Mouse (Mus musculus) cortical plate, adult 2 months (tissue): ENCODE results near the gene Nipa1.

Experiments used
- CTCF ChIP-seq: fragments of 200-500 bp; IDR thresholded peaks from 2 replicates; pipeline ENCODE4 v1.5.1; 2011; ENCODE audit warnings: mild to moderate bottlenecking, control low read depth, low read length; ENCODE audit not compliant: insufficient read depth; ENCODE audit errors: extremely low read depth
- POLR2A ChIP-seq: fragments of 200-500 bp; IDR thresholded peaks from 2 replicates; pipeline ENCODE4 v1.6.1; 2011; ENCODE audit warnings: mild to moderate bottlenecking, low read length, control low read depth; ENCODE audit not compliant: insufficient read depth; ENCODE audit errors: extremely low read depth

DNA sequence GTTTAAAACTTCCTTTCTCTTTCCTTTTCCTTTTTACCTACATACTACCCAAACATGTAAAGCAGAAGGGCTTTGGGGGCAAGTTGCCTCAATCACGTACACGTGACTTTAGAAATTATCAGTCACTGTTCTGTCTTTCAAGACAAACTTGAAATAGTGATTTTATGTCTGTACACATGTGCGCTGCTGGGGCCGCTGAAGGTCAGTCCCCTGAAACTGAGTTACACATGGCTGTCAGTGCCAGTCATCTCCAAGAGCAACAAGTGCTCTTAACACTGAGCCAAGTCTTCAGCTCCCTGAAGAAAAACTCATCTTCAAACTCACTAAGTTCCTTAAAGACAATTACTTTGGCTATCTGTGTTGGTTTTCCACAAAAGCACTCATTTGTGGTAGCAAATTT lies 61.8 kb downstream of the Nipa1 start:
- no peak for TF ChIP-seq CTCF
- no peak for TF ChIP-seq POLR2A
